Mouse (Mus musculus): ENCODE measurements around the gene Vps45. TPM values are rescaled to one million over a fixed set of nuclear protein-coding genes. Genes with fewer than 3 reads are reported as not detected.
A peak's percentile ranks its signal among the peaks of the same experiment; 100 is the strongest.

Gene Vps45
- polyA plus RNA-seq, 1 experiment from 2014 or later = 35.8 TPM

DNA sequence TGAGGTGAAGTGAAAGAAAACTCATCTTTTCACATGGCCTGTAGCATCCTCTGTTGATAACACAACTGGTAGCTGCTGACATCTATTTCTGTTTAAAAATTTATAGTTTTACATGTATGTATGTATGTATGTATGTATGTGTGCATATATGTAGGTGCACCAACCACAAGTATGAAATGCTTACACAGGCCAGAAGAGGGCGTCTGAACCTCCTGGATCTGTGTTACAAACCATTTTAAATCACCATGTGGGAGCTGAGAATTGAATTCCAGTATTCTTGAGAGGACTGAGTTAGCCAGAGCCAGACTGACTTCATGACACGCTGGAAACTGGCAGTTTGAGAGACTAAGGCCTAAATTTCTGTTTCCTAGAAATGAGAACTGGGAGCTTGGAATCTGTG lies 32.9 kb upstream of the Vps45 start:
- Histone ChIP-seq H3K9me3 (no peaks in the 10 kb centered on the region), H3K9ac (no peak overlapping the region), H3K36me3 (no peaks in the 10 kb centered on the region), H3K4me2 (no peak overlapping the region), H3K27me3 (no peaks in the 10 kb centered on the region), H3K4me3 (no peak overlapping the region), H3K27ac (no peak overlapping the region), H3K4me1 (no peaks in the 10 kb centered on the region)
- ATAC-seq (ENCODE audit: insufficient number of reproducible peaks, low FRiP score, low TSS enrichment, low read depth) = no peak
- WGBS = 69% methylated on average over 2 of the region's 2 CpGs

DNA sequence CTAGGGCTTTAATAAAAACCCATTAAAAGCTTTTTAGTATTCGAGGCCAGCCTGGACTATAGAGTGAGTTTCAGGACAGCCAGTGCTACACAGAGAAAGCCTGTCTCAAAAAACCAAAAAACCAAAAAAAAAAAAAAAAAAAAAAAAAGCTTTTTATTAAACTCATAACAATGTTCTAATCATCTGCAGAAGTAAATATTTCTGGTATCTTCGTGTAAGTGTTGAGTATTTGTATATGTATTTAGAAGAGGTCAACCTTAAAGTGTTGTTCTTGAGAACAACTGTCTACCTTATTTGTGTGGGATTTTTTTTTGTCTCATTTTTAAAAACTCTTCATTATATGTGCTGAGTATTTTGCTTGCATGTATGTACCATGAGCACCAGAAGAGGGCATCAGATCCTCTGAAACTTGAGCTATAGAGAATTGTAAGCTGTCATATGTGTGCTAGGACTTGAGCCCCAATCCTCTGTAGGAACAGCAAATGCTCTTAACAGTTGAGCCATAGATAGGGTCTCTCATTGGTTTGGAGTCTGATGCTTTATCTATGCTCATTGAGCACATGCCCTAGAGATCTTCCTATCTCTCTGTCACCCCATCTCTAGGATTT lies 31.7 kb upstream of the Vps45 start:
- Histone ChIP-seq H3K4me3 (no peak overlapping the region), H3K9ac (no peak overlapping the region), H3K36me3 (no peaks in the 10 kb centered on the region), H3K9me3 (no peaks in the 10 kb centered on the region), H3K4me1 (no peaks in the 10 kb centered on the region), H3K4me2 (no peak overlapping the region), H3K27me3 (no peaks in the 10 kb centered on the region), H3K27ac (no peak overlapping the region)
- ATAC-seq (ENCODE audit: insufficient number of reproducible peaks, low FRiP score, low TSS enrichment, low read depth) = no peak
- WGBS = 54% methylated on average over 2 of the region's 2 CpGs

DNA sequence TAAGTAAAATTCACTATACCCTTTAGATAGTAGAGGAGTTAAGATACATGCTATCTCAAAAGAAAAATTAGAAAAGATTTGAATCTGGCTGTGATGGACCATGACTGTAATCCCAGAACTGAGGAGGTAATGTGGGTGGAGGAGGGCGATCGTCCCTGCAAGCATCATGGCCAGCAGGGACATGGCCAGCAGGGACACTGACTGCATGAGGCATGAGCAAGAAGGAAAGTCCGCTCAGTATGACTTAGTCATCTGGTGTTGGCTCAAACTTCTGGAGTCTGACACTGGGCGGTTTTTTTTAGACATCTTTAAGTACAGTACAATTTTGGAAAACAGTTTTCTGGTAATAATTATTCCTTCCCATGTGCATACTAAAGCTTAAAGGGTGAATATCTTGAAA lies 29.5 kb upstream of the Vps45 start:
- no peak overlapping the region for H3K9ac ChIP-seq

DNA sequence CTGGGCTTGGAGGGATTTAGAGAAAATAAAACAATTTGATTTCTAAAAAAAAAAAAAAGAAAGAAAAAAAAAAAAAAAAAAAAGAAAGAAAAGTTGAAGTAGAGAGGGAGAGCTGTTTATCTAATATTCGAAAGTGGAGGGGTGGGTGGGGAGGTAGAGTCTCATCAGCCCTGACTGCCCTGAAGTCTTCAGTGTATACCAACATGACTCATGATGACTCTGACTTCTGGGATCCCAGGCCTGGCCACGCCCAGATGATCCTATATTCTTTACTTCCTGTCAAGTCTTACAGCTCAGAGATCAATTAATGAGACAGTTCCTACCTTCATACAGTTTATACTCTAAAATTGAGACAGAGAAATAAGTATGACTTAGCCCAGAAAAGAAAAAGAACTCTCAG lies 29.0 kb upstream of the Vps45 start:
- Histone ChIP-seq H3K27me3 (no peaks in the 10 kb centered on the region), H3K9me3 (no peaks in the 10 kb centered on the region), H3K9ac (no peak overlapping the region), H3K4me1 (no peaks in the 10 kb centered on the region), H3K4me3 (no peak overlapping the region), H3K27ac (no peak overlapping the region), H3K36me3 (no peaks in the 10 kb centered on the region), H3K4me2 (no peak overlapping the region)
- WGBS = 71% methylated on average over 2 of the region's 2 CpGs
- no peak for ATAC-seq (ENCODE audit: insufficient number of reproducible peaks, low FRiP score, low TSS enrichment, low read depth)

More for the DNA sequence above, 29.5 kb upstream of the Vps45 start:
- H3K4me3 ChIP-seq = no peak overlapping the region
- no peaks in the 10 kb centered on the region for H3K9me3 ChIP-seq
- H3K36me3 ChIP-seq = no peaks in the 10 kb centered on the region
- H3K4me1 ChIP-seq = no peaks in the 10 kb centered on the region
- no peaks in the 10 kb centered on the region for H3K27me3 ChIP-seq
- no peak for ATAC-seq (ENCODE audit: insufficient number of reproducible peaks, low FRiP score, low TSS enrichment, low read depth)
- 69% methylated on average over 4 of the region's 4 CpGs for WGBS
- H3K27ac ChIP-seq = no peak overlapping the region
- no peak overlapping the region for H3K4me2 ChIP-seq

DNA sequence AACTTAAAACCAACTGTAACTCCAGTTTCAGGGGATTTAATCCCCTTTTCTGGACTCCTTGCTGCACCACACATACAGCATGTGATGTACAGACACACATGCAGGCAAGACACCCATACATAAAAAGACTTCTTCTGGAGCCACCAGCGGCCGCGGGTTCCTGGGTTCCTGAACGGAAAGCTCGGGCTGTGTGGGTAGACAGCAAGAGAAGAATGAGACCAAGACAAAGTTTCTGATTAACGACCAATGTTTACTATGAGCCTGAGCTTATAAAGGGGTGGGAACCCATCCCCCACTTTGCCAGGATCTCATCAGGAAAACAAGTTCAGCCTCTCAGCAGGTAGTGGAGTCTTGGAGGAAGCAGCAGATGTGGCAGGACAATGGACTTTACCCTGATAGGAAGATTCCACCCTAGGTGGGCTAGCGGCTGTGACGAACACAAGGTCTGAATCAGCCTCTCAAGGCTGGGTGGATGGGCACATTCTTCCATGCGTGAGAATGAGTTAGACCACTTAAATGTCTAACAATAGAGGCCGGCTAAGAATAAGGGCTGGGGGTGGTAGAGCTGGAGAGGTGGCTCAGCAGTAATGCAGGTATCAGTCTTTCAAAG lies 26.0 kb upstream of the Vps45 start:
- Histone ChIP-seq H3K27me3 (no peaks in the 10 kb centered on the region), H3K9me3 (no peaks in the 10 kb centered on the region), H3K4me1 (no peaks in the 10 kb centered on the region), H3K9ac (no peak overlapping the region), H3K4me2 (no peak overlapping the region), H3K4me3 (no peak overlapping the region), H3K36me3 (no peaks in the 10 kb centered on the region), H3K27ac (no peak overlapping the region)
- ATAC-seq (ENCODE audit: insufficient number of reproducible peaks, low FRiP score, low TSS enrichment, low read depth) = no peak
- 83% methylated on average over 10 of the region's 10 CpGs for WGBS

DNA sequence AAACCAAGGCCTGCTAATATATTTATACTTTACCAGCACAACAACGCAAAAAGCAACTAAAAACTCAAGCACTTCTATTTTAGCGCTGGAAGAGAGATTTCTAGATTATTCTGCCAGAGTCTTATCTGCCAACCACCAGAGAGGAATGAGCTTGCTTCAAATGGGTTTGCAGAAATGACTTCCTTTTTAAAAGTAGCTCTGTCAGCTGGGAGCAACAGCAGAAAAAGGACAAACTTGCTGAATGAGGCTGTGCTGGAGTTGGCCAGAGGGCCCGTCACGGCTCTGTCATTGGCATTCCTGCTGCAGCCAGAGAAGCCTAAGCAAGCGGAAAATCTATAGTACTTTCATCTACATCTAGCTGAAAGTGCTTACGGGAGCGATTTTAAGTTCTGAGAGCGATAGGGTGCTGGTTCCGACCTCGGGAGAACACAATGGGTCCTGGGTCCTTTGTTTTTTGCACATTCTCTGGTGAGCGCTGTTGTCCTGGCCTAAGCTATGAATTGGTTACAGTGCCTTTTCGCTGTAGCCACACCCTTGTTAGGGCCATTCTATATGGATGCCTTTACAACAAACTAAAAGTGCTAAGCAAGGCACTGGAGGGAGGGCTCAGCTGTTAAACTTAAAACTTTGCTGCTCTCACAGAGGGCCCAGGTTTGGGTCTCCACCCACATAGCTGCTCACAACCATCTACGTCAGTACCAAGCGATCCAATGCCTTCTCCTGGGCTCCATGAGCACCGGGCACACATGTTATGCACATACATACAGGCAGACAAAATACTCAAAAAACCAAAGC lies 24.6 kb upstream of the Vps45 start:
- Histone ChIP-seq H3K36me3 (no peaks in the 10 kb centered on the region), H3K27me3 (no peaks in the 10 kb centered on the region), H3K4me3 (no peak overlapping the region), H3K9me3 (no peaks in the 10 kb centered on the region), H3K9ac (no peak overlapping the region), H3K4me2 (no peak overlapping the region), H3K27ac (no peak overlapping the region), H3K4me1 (no peaks in the 10 kb centered on the region)
- WGBS = 73% methylated on average over 15 of the region's 15 CpGs
- ATAC-seq (ENCODE audit: insufficient number of reproducible peaks, low FRiP score, low TSS enrichment, low read depth) = no peak

DNA sequence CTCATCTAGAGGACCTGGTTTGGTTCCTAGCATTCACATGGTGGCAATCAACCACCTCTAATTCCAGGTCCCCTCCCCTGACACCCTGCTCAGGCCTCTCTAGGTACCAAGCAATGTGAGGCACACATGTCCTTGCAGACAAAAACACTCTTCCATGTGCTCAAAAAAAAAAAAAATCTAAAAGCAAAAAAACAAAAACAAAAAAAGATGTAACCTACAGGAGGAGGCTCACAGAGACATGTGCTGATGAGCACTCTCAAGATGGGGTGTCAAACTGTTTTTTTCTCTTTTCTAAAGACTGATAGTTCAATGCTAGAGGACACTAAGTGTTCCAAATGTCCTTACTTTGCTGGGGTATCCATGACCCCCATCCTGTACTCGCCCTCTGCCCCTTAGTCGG lies 23.8 kb upstream of the Vps45 start:
- Histone ChIP-seq H3K27me3 (no peaks in the 10 kb centered on the region), H3K4me2 (no peak overlapping the region), H3K4me1 (no peaks in the 10 kb centered on the region), H3K27ac (no peak overlapping the region), H3K9ac (no peak overlapping the region), H3K4me3 (no peak overlapping the region), H3K9me3 (no peaks in the 10 kb centered on the region), H3K36me3 (no peaks in the 10 kb centered on the region)
- WGBS = 85% methylated on average over 2 of the region's 2 CpGs
- ATAC-seq (ENCODE audit: insufficient number of reproducible peaks, low FRiP score, low TSS enrichment, low read depth) = no peak

DNA sequence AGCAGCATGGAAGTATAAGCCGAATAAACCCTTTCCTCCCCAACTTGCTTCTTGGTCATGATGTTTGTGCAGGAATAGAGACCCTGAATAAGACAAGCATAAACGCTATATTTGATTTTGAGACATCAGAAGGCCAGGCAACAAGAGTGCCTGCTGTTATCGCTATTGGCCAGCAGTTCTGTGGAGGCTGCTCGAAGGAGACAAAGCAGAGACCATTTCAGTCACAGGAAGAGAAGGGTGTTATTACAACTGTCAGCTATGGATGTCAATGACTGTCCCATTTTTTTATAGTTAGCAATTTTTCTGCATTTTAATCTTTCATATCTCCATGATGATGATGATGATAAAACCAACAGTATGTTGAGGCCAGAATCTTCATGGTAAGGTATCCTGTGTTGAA lies 23.4 kb upstream of the Vps45 start:
- H3K27ac ChIP-seq = no peak overlapping the region
- no peak overlapping the region for H3K4me3 ChIP-seq
- no peak overlapping the region for H3K9ac ChIP-seq
- H3K36me3 ChIP-seq = no peaks in the 10 kb centered on the region
- no peaks in the 10 kb centered on the region for H3K4me1 ChIP-seq
- no peaks in the 10 kb centered on the region for H3K27me3 ChIP-seq
- H3K4me2 ChIP-seq = no peak overlapping the region
- ATAC-seq (ENCODE audit: insufficient number of reproducible peaks, low FRiP score, low TSS enrichment, low read depth) = no peak
- WGBS = 85% methylated on average over 4 of the region's 4 CpGs
- no peaks in the 10 kb centered on the region for H3K9me3 ChIP-seq

DNA sequence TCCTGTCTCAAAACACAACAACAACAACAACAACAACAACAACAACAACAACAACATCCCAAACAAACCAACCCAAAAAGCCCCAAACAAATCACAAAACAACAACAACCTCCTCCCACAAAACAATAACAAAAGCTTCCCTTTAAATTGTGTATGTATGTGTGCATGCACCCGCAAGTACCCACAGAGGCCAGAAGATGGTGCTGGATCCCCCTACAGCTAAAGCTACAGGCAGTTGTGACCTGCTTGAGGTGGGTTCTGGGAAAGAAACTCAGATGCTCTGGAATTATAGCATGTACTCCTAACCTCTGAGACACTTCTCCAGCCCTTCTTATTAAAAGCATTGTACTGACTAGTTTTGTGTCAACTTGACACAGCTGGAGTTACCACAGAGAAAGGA lies 22.7 kb upstream of the Vps45 start:
- H3K4me2 ChIP-seq = no peak overlapping the region
- H3K4me1 ChIP-seq = no peaks in the 10 kb centered on the region
- H3K4me3 ChIP-seq = no peak overlapping the region
- no peaks in the 10 kb centered on the region for H3K27me3 ChIP-seq
- 61% methylated on average over 1 of the region's 1 CpGs for WGBS
- no peaks in the 10 kb centered on the region for H3K36me3 ChIP-seq
- no peaks in the 10 kb centered on the region for H3K9me3 ChIP-seq
- no peak overlapping the region for H3K9ac ChIP-seq
- no peak for ATAC-seq (ENCODE audit: insufficient number of reproducible peaks, low FRiP score, low TSS enrichment, low read depth)
- H3K27ac ChIP-seq = no peak overlapping the region

DNA sequence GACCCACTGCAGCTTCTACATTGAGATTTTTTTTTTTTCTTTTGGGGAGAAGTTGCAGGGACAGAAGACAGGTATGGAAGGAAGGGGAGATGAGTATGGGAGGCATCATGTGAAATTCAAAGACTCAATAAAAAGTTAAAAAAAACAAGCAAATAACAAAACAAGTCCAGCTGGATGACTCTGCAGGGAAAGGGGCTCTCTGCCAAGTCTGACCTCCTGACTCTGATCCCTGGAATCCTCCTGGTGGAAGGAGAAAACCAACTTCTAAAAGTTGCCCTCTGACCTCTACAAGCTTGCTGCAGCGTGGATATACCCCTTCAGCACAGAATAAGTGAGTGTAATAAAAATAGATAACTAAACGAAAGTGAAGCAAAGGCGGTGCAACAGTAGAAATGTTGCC lies 20.4 kb upstream of the Vps45 start:
- 41% methylated on average over 3 of the region's 3 CpGs for WGBS
- Histone ChIP-seq H3K4me1 (no peaks in the 10 kb centered on the region), H3K4me2 (no peak overlapping the region)

DNA sequence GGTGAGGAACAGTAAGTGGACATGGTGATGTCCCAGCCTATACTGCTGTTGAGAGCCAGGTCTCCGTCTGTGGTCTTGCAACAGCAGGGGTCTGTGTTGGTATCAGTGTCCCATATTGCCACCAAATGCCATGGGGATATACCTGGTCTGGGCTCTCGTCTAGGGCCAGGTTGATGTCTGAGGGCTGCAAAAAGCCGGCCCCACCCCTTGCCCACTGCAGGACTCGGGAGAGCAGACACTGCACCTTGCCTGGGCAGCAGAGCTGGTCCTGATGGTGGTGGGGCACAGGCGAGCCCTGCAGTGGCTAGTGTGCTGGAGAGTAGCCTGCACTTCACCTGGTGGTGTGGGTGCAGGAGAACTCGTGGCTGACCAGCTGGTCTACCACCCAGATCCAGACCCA lies 19.8 kb upstream of the Vps45 start:
- no peak overlapping the region for H3K27ac ChIP-seq
- 71% methylated on average over 6 of the region's 6 CpGs for WGBS
- no peaks in the 10 kb centered on the region for H3K9me3 ChIP-seq
- no peak overlapping the region for H3K4me3 ChIP-seq
- no peak overlapping the region for H3K9ac ChIP-seq
- no peak overlapping the region for H3K4me2 ChIP-seq
- H3K36me3 ChIP-seq = no peaks in the 10 kb centered on the region
- no peak for ATAC-seq (ENCODE audit: insufficient number of reproducible peaks, low FRiP score, low TSS enrichment, low read depth)
- no peaks in the 10 kb centered on the region for H3K4me1 ChIP-seq
- no peaks in the 10 kb centered on the region for H3K27me3 ChIP-seq

More for the DNA sequence above, 20.4 kb upstream of the Vps45 start:
- Histone ChIP-seq H3K27me3 (no peaks in the 10 kb centered on the region), H3K36me3 (no peaks in the 10 kb centered on the region), H3K27ac (no peak overlapping the region), H3K9me3 (no peaks in the 10 kb centered on the region), H3K4me3 (no peak overlapping the region), H3K9ac (no peak overlapping the region)
- no peak for ATAC-seq (ENCODE audit: insufficient number of reproducible peaks, low FRiP score, low TSS enrichment, low read depth)

DNA sequence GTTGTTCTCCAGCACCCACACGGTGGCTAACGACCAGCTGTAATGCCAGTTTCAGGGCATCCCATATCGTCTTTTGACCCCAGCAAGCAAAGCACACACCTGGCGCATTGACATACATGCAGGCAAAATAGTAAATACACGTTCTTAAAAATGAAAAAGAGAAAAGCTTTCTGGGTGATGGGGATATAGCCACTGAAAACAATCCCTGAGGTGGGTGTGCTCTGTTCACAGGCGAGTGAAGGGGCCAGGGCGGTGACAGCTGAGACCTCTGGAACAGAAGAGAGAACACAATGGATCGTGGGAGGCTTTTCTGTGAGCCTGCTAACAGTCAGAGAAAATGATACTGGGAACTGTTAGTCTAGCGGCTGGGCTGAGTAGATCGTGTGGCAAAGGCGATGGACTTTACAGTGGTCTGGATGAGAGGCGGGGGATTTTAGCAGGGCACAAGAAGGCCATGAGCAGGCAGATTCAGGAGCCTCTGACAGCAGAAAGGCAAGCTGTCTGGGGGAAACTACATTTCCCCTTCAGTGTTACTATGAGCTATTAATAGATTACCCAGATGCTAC lies 14.7 kb upstream of the Vps45 start:
- WGBS = 66% methylated on average over 12 of the region's 12 CpGs
- H3K9me3 ChIP-seq = no peaks in the 10 kb centered on the region
- ATAC-seq (ENCODE audit: insufficient number of reproducible peaks, low FRiP score, low TSS enrichment, low read depth) = no peak

More for the DNA sequence above, 14.7 kb upstream of the Vps45 start:
- H3K4me3 ChIP-seq = no peak overlapping the region
- peak overlapping the region; percentile 2; the same call in 1 of the 2 replicates for H3K27ac ChIP-seq
- no peaks in the 10 kb centered on the region for H3K36me3 ChIP-seq
- H3K27me3 ChIP-seq = no peaks in the 10 kb centered on the region
- no peak overlapping the region for H3K9ac ChIP-seq
- H3K4me1 ChIP-seq = no peaks in the 10 kb centered on the region
- H3K4me2 ChIP-seq = no peak overlapping the region
